Mouse (Mus musculus): Measurements from ENCODE around the gene Rbm11.

The Rbm11 gene

DNA sequence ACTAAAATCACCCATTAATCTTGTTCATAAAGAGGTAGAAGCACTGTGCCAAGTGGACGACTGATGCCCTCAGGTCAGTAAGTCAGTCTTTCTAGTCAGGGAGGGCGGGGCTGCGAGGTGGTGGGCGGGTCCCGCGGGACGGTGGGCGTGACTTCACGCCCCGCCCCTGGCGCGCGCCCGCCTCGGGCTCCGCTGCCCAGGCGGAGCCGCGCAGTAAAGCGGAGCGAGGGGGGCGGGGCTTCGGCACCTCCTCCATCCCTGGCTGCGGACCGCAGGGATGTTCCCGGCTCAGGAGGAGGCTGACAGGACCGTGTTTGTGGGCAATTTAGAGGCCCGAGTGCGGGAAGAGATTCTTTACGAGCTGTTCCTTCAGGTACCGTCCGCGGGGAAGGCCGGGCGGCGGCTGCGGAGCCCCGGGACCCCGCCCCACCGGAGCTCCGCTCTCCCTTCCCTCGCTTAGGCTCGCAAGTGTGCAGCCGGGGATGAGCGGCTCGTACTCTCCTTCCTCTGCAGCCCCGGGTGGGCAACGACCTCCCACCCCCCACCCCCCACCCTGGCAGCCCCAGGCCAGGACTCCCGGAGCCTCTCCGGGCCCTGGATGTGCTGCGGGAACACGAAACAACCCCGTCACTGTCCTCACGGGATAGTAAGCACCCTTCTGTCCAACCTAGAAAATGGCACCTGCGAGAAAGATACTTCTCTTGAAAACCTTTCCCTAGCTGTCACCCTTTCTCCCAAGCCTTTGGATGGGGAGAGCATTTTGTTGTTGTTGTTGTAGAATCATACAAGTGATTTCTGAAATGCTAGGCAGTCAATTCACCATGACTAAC, at the start of gene Rbm11:
TSS of gene Rbm11 (plus strand) at position 174 of the 830 bp plus-strand sequence.
- peak; percentile 76 for DNase-seq (ENCODE audit: low read depth, low spot score)

DNA sequence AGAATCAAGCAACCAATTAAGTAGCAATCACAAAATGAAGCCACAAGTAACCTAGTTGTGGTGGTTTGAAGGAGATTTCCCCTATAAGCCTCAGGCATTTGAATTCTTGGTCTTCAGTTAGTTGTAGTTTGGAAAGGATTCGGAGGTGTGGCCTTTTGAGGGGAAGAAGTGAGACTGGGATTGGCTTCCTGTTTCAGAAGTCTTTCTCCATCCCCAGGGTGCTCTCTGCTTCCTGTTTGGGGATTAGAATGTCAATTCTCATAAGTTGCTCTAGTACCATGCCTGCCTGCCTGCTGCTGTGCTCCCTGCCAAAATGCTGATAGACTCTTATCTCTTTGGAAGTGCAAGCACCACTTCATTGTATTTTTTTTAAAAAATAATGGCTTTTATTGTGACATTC, 47.3 kb upstream of the Rbm11 start:
- DNase-seq (ENCODE audit: low read depth, low spot score) = no peak

DNA sequence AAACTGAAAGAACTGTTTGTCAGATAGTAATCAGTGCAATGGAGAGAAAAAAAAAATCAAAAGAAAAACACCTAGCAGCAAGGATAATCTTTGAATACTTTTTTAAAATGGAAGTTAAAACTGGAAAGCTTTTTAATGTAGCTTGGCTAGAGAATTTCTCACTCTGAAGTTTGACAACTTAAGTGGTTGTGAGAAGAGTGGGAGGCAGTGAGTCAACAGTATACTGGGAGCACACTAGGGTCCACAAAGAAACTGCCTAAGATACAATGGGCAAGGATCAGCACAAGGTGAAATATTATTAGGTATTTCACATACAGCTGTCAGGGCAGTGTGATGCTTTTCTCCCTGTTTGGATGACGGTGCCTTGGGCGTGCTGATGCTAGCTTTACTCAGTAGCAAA, 29.7 kb upstream of the Rbm11 start:
- DNase-seq (ENCODE audit: low read depth, low spot score) = no peak

DNA sequence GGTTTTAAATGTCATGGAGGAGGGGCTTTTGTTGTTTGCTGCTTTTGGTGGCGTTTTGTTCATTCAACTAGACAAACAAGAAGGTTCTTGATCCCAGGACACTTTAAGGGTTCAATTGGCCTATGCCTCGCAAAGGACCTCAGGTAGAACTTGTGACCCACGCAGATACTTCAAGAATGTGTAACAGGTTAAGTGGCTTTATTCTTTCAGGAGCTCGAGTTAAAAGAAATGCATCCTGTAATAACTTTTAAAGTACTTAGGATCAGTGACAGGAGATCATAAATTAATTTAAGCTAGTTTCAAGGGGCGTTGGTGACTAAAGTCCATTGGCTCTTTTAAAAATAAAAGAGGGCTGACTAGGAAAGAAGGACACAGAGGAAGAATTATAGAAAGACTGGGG, 10.4 kb upstream of the Rbm11 start:
- DNase-seq (ENCODE audit: low read depth, low spot score) = no peak

DNA sequence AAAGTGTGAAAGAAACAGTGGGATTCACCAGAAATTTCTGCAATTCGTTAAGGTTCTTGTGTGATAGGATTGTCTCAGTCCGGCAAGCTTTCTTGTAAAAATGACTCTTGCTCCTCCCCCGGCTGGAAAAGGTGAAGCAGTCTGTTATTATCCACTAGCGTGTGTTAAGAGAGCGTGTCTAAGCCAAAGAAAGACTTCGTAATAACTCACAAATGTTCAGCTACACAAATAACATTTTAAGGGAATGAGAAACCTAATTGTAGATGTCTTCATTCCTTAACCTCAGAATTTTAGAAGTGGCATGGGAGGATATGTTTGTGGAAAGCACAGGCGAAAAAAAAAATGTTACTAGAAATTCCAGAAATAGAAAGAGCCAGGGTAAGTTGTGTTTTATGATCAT, 6.7 kb upstream of the Rbm11 start, which contains the start of gene Lipi:
TSS of gene Lipi (minus strand) at position 101 of the 400 bp plus-strand sequence.
- DNase-seq (ENCODE audit: low read depth, low spot score) = no peak

DNA sequence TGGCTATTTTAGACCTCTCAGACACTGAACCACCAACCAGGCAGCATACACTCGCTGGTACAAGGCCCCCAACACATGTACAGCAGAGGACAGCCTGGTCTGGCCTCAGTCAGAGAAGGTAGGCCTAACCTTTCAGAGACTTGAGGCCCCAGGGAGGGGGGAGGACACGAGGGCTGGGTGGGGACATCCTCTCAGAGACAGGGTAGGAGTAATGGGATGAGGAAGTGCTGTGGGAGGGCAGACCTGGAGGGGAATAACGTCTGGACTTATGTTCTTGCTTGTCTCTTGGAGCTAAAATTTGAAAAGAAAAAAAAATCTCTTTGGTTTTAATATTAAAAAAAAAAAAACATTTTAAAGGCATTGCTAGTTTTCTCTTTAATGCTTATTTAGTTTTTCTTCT, 6.2 kb upstream of the Rbm11 start:
- DNase-seq (ENCODE audit: low read depth, low spot score) = no peak

DNA sequence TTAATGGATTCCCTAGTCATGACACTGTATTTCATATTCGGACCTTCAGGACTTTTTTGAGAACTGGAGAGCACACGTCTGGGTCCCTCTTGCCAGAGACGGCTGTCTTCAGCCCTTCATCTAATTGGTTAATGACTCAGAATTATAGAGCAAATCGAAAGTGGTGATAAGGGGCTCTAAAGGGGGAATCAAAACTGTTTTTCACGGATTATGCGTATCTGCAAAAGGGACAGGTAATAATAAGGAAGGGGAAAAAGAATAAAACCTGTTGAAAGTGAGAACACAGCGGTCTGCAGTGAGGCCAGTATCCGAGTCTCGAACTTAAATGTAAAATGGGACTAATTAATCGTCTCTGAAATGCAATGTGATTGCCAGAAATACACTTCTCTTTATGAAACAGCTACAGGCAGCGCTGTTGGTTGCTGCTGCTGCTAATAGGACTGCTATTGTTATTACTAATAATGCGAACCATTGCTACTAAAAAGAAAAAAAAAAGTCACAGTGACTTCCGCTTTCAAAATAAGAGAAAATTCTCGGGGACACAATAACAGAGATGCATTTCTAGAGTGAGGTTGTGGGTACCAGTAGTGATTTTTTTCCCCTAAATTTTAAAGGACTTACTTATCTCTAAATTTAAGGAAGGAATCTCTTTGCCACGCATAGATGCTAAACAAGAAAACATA, 998 bp downstream of the Rbm11 start:
- DNase-seq (ENCODE audit: low read depth, low spot score) = no peak

DNA sequence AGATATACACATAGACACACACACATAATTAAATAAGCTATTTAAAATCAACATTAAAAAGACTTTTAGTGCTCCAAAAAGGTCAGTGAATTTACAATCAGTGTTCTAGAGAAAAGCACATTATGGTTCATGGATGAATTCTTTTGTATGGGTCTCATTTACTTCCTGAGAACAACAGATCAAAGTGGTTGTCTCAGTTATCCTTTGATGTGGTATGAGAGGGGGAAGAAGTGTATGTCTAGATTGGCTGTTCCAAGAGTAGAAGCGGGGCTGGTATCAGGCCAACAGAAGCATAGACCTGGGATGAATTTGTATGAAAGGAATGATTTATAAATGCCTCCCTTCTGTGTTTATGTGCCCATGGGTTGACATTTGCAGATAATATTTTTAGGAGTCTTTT, 13.8 kb downstream of the Rbm11 start:
- DNase-seq (ENCODE audit: low read depth, low spot score) = no peak

DNA sequence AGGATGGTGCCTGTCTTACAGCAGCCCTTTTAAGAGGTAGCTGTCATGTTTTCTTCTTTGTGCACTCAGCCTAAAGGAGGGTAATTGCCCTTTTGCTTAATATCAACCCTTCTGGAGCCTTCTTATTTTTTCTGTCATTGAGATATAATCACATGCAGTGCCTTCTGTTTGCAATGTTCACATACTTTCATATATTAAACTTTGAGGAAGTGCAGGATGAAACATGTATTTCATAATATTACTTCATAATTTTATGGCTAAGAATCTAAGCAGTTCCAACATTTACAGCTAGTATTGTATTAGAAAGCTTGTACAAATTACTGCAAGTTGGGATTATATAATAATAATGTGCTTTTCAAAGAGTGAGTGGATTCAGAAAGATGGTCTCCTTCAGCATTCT, 19.9 kb downstream of the Rbm11 start:
- no peak for DNase-seq (ENCODE audit: low read depth, low spot score)

DNA sequence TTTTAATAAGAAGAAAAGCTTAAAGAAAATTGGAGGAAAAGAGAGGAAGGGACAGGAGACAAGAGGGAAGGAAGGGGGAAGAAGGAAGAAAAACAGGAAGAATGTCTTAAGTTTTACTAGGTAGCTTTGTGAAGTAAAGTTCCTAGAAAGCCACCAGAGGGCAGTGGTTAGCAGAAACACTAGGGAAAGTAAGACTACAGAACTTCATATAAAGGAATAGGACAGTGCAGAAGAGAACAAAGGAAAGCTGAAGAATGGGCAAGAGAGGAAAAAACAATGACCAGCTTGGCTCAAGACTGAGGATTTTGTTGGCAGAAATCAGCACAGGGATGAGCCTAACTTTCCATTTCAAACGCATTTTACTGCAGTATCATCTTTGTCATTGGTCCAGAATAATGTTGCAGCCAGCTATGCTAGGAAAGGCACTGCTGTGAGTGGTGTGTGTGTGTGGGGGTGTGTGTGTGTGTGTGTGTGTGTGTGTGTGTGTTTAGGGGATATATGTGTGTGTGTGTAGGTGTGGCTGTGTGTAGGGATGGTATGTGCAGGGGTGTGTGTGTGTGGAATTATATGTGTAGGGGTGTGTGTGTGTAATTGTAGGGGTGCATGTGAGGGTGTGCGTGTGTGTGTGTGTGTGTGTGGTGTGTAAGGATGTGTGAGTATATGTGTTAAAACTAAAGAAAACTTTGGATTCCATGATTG, 25.2 kb downstream of the Rbm11 start:
- peak; percentile 51 for DNase-seq (ENCODE audit: low read depth, low spot score)

DNA sequence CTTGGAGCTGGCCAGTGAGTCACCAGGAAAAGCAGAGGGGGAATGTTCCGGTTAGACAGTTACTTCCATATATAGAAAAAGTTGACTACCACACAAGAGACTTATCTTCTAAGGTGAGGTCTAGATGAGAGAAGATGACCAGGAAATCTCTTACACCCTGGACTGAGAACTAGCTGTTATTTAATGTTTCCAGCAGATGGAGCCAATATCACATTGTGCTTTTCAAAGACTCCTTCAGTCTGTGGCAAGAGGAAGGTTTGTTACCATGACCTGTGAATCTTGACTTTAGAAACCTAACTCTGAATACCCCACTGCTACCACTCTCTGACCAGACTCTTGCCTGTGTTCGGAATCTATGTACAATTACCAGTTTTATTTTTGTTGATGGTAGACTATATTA, 35.2 kb downstream of the Rbm11 start:
- peak; percentile 11 for DNase-seq (ENCODE audit: low read depth, low spot score)
